Mouse (Mus musculus) ES-E14 (cell line): Measurements from ENCODE around the gene Ppil1. TPM values are rescaled to one million over a fixed set of nuclear protein-coding genes. Genes with fewer than 3 reads are reported as not detected.

Experiments used
- DNase-seq: peaks from one replicate; pipeline ENCODE4 v3.0.0-alpha.2; 2013; ENCODE audit warnings: low read depth, low spot score
- H3K27ac ChIP-seq: 2 replicates; pipeline ENCODE4 v1.5.1; 2012; ENCODE audit warnings: low read depth, mild to moderate bottlenecking, low read length, moderate library complexity, mixed read lengths; ENCODE audit not compliant: poor library complexity, insufficient read depth, severe bottlenecking
- H3K36me3 ChIP-seq: 2 replicates; pipeline ENCODE4 v1.6.1; 2012; ENCODE audit warnings: mild to moderate bottlenecking, low read length, moderate library complexity, mixed read lengths; ENCODE audit not compliant: control insufficient read depth, poor library complexity, insufficient read depth, severe bottlenecking
- H3K4me1 ChIP-seq, 2 experiments: fragments of 150-350 bp in 1 of 2; sonication (generic) in 1 of 2; 2 replicates each; pipeline ENCODE4 v1.6.1; 2012; ENCODE audit warnings: low read length in 2 of 2, mild to moderate bottlenecking in 1 of 2, mixed read lengths in 1 of 2; ENCODE audit not compliant: control insufficient read depth in 2 of 2, insufficient read depth in 2 of 2, poor library complexity in 1 of 2
- H3K4me3 ChIP-seq, 2 experiments: fragments of 150-350 bp in 1 of 2; sonication (generic) in 1 of 2; 2 replicates each; pipeline ENCODE4 v1.5.1; 2012; ENCODE audit warnings: low read length in 2 of 2, low read depth in 1 of 2, mild to moderate bottlenecking in 1 of 2, mixed read lengths in 1 of 2; ENCODE audit not compliant: insufficient read depth in 1 of 2, poor library complexity in 1 of 2, severe bottlenecking in 1 of 2
- H3K9ac ChIP-seq: 2 replicates; pipeline ENCODE4 v1.6.1; 2012; ENCODE audit warnings: low read depth, mild to moderate bottlenecking, low read length, mixed read lengths; ENCODE audit not compliant: poor library complexity, insufficient read depth, severe bottlenecking
- H3K9me3 ChIP-seq: fragments of 150-350 bp; sonication (generic); 2 replicates; pipeline ENCODE4 v1.6.1; 2012; ENCODE audit warnings: low read depth, mild to moderate bottlenecking, low read length; ENCODE audit not compliant: control insufficient read depth, insufficient read depth
- CHD2 ChIP-seq: IDR thresholded peaks from 2 replicates; pipeline ENCODE4 v1.6.1; 2014; ENCODE audit warnings: mild to moderate bottlenecking, low read depth, low read length, inconsistent platforms
- HCFC1 ChIP-seq: IDR thresholded peaks from 2 replicates; pipeline ENCODE4 v1.6.1; 2012; ENCODE audit warnings: low read length, inconsistent platforms, borderline replicate concordance; ENCODE audit not compliant: insufficient read depth
- MAFK ChIP-seq: IDR thresholded peaks from 2 replicates; pipeline ENCODE4 v1.6.1; 2014; ENCODE audit warnings: mild to moderate bottlenecking, low read depth, low read length, inconsistent platforms; ENCODE audit not compliant: insufficient read depth
- ZC3H11A ChIP-seq: IDR thresholded peaks from 2 replicates; pipeline ENCODE4 v1.6.1; 2012; ENCODE audit warnings: low read depth, mild to moderate bottlenecking, inconsistent platforms, low read length, borderline replicate concordance
- ZNF384 ChIP-seq: IDR thresholded peaks from 2 replicates; pipeline ENCODE4 v1.6.1; 2012; ENCODE audit warnings: low read depth, low read length, inconsistent platforms
- in situ Hi-C, 2 experiments: fragments of 600-800 bp; cut with MboI; formaldehyde crosslinking; loops; one replicate each; pipeline ENCODE4 v1.15.1; 2025; ENCODE audit warnings: low sequenced_read_pairs in 2 of 2, inconsistent platforms in 1 of 2; ENCODE audit not compliant: unreplicated experiment in 2 of 2
- total RNA-seq: library from RNA; depleted of rRNA; stranded (reverse); fragments of 300-350 nt; gene quantifications from 2 replicates; pipeline ENCODE4 v1.2.3, GENCODE M21; 2012

The Ppil1 gene
- total RNA-seq, 1 experiment = 157 TPM

GRCm38 (mm10) chr17:29305871-29306270 lies 41.9 kb upstream of the Ppil1 start:
- no peak overlapping the region for H3K4me3 ChIP-seq
- H3K27ac ChIP-seq = no peak overlapping the region
- H3K9me3 ChIP-seq = no peaks in the 10 kb centered on the region
- H3K36me3 ChIP-seq = 0 out of 2 replicates have a peak, but pooled peaks cover under 1% of the 10 kb centered on the region
- no peak for TF ChIP-seq CHD2
- TF ChIP-seq HCFC1 = no peak
- TF ChIP-seq ZNF384 = no peak
- TF ChIP-seq ZC3H11A = no peak
- no peak for TF ChIP-seq MAFK
- no peak overlapping the region for H3K9ac ChIP-seq
- in situ Hi-C loops = no loop called here
- DNase-seq = no peak
- peaks cover 0 to 14% of the 10 kb centered on the region in 2 experiments; a peak in 1 of 4 replicates for H3K4me1 ChIP-seq

- Histone ChIP-seq H3K9ac (no peak overlapping the region), H3K4me3 (no peak overlapping the region), H3K36me3 (peaks cover 3% of the 10 kb centered on the region; the same call in 1 of the 2 replicates), H3K27ac (no peak overlapping the region), H3K9me3 (no peaks in the 10 kb centered on the region), H3K4me1 (peaks cover 0 to 14% of the 10 kb centered on the region in 2 experiments; a peak in 1 of 4 replicates)
- no peak for TF ChIP-seq MAFK
- TF ChIP-seq CHD2 = no peak
- no peak for TF ChIP-seq HCFC1
- no peak for TF ChIP-seq ZC3H11A
- TF ChIP-seq ZNF384 = no peak
- DNase-seq = no peak
- in situ Hi-C loops = no loop called here
These were observed 41.2 kb upstream of the Ppil1 start for GRCm38 (mm10) chr17:29305058-29305806.

- TF ChIP-seq ZNF384 (no peak), ZC3H11A (no peak), MAFK (no peak), CHD2 (no peak), HCFC1 (no peak)
- Histone ChIP-seq H3K27ac (no peak overlapping the region), H3K9me3 (no peaks in the 10 kb centered on the region), H3K36me3 (peaks cover 3% of the 10 kb centered on the region; the same call in 1 of the 2 replicates), H3K4me1 (peaks cover 0 to 14% of the 10 kb centered on the region in 2 experiments; a peak in 1 of 4 replicates), H3K9ac (no peak overlapping the region), H3K4me3 (no peak overlapping the region)
- DNase-seq = no peak
- in situ Hi-C loops = no loop called here
These were observed 40.5 kb upstream of the Ppil1 start for GRCm38 (mm10) chr17:29304376-29305057.

- H3K4me3 ChIP-seq = no peak overlapping the region
- TF ChIP-seq CHD2 (no peak), ZNF384 (no peak), MAFK (no peak), ZC3H11A (no peak), HCFC1 (no peak)
- DNase-seq = no peak
- no peaks in the 10 kb centered on the region for H3K9me3 ChIP-seq
- in situ Hi-C loops = no loop called here
- H3K36me3 ChIP-seq = peaks cover 3% of the 10 kb centered on the region; the same call in 1 of the 2 replicates
- no peak overlapping the region for H3K9ac ChIP-seq
- peaks cover 0 to 14% of the 10 kb centered on the region in 2 experiments; a peak in 1 of 4 replicates for H3K4me1 ChIP-seq
- no peak overlapping the region for H3K27ac ChIP-seq
These were observed 39.9 kb upstream of the Ppil1 start for GRCm38 (mm10) chr17:29303856-29304255.
